Mouse (Mus musculus): ENCODE measurements around the gene Zdhhc4. TPM values are rescaled to one million over a fixed set of nuclear protein-coding genes. Genes with fewer than 3 reads are reported as not detected.

The Zdhhc4 gene
- 54.0 TPM for polyA plus RNA-seq (2021)

- DNase-seq (ENCODE audit: low read depth, low spot score) = no peak
- in situ Hi-C loops (cut with MboI; ENCODE audit: low pct_unique_long_range_greater_than_20kb) = no loop called here
- ChIA-PET POLR2A (interaction anchor here (0.8 to 1.1 kb wide), 2 partner anchors 9 to 13 kb away, joined by 3 to 5 read pairs; partner anchors contain the start of gene E130309D02Rik), CTCF (interaction anchor here (0.9 kb wide), 1 partner anchor 98 kb away, joined by 3 read pairs; no protein-coding TSS in a partner anchor)
- TF ChIP-seq CTCF (IDR thresholded peaks at IDR 0.05) = no peak
- H3K27me3 ChIP-seq = no peaks in the 10 kb centered on the region
- peak; percentile 54 for ATAC-seq
Measured at GRCm38 (mm10) chr5:143328690-143329495, at the start of gene Zdhhc4. Gene Zdhhc4, minus strand, starts transcription at chr5:143329256.

GRCm38 (mm10) chr5:143376156-143376555, 47.1 kb upstream of the Zdhhc4 start:
- DNase-seq (ENCODE audit: low read depth, low spot score) (no peak), ATAC-seq (no peak)
- no peak for TF ChIP-seq CTCF (IDR thresholded peaks at IDR 0.05)
- peaks cover 19% of the 10 kb centered on the region for H3K27me3 ChIP-seq
- in situ Hi-C loops (cut with MboI; ENCODE audit: low pct_unique_long_range_greater_than_20kb) = no loop called here
- ChIA-PET POLR2A (no interaction called here), CTCF (interaction anchor here (1.2 to 2.5 kb wide), 7 partner anchors 10 to 50 kb away, joined by 3 to 11 read pairs (median 5); partner anchors contain the start of gene Kdelr2)

- no peak for ATAC-seq
- ChIA-PET POLR2A (no interaction called here), CTCF (interaction anchor here (0.9 to 2.5 kb wide), 10 partner anchors 11 to 51 kb away, joined by 3 to 11 read pairs (median 4); partner anchors contain the start of gene Kdelr2)
- no peak for TF ChIP-seq CTCF (IDR thresholded peaks at IDR 0.05)
- DNase-seq (ENCODE audit: low read depth, low spot score) = no peak
- H3K27me3 ChIP-seq = peaks cover 29% of the 10 kb centered on the region
- in situ Hi-C loops (cut with MboI; ENCODE audit: low pct_unique_long_range_greater_than_20kb) = no loop called here
Measured at GRCm38 (mm10) chr5:143375242-143375641, 46.2 kb upstream of the Zdhhc4 start.

GRCm38 (mm10) chr5:143372818-143373217, 43.8 kb upstream of the Zdhhc4 start:
- peaks cover 48% of the 10 kb centered on the region for H3K27me3 ChIP-seq
- DNase-seq (ENCODE audit: low read depth, low spot score) (no peak), ATAC-seq (peak; percentile 41)
- no peak for TF ChIP-seq CTCF (IDR thresholded peaks at IDR 0.05)
- ChIA-PET POLR2A (no interaction called here), CTCF (no interaction called here)
- in situ Hi-C loops (cut with MboI; ENCODE audit: low pct_unique_long_range_greater_than_20kb) = no loop called here

GRCm38 (mm10) chr5:143371146-143371510, 42.1 kb upstream of the Zdhhc4 start:
- TF ChIP-seq CTCF (IDR thresholded peaks at IDR 0.05) = no peak
- H3K27me3 ChIP-seq = peaks cover 51% of the 10 kb centered on the region
- in situ Hi-C loops (cut with MboI; ENCODE audit: low pct_unique_long_range_greater_than_20kb) = no loop called here
- DNase-seq (ENCODE audit: low read depth, low spot score) (no peak), ATAC-seq (no peak)
- ChIA-PET CTCF (interaction anchor here (0.7 to 1.8 kb wide), 2 partner anchors 12 to 24 kb away, joined by 3 to 4 read pairs; no protein-coding TSS in a partner anchor), POLR2A (no interaction called here)

GRCm38 (mm10) chr5:143370416-143371145, 41.5 kb upstream of the Zdhhc4 start:
- H3K27me3 ChIP-seq = peaks cover 51% of the 10 kb centered on the region
- in situ Hi-C loops (cut with MboI; ENCODE audit: low pct_unique_long_range_greater_than_20kb) = no loop called here
- no peak for TF ChIP-seq CTCF (IDR thresholded peaks at IDR 0.05)
- ATAC-seq (no peak), DNase-seq (ENCODE audit: low read depth, low spot score) (no peak)
- POLR2A ChIA-PET = no interaction called here
- CTCF ChIA-PET = interaction anchor here (0.7 to 1.8 kb wide), 3 partner anchors 11 to 175 kb away, joined by 3 to 4 read pairs (median 3); no protein-coding TSS in a partner anchor

- ChIA-PET POLR2A (no interaction called here), CTCF (interaction anchor here (0.8 to 1.1 kb wide), 2 partner anchors 10 to 176 kb away, joined by 3 read pairs; no protein-coding TSS in a partner anchor)
- ATAC-seq = no peak
- H3K27me3 ChIP-seq = peaks cover 45% of the 10 kb centered on the region
- no peak for DNase-seq (ENCODE audit: low read depth, low spot score)
- TF ChIP-seq CTCF (IDR thresholded peaks at IDR 0.05) = no peak
- in situ Hi-C loops (cut with MboI; ENCODE audit: low pct_unique_long_range_greater_than_20kb) = no loop called here
Measured at GRCm38 (mm10) chr5:143369611-143370255, 40.7 kb upstream of the Zdhhc4 start.

GRCm38 (mm10) chr5:143367931-143368330, 38.9 kb upstream of the Zdhhc4 start:
- ChIA-PET POLR2A (no interaction called here), CTCF (no interaction called here)
- in situ Hi-C loops (cut with MboI; ENCODE audit: low pct_unique_long_range_greater_than_20kb) = no loop called here
- DNase-seq (ENCODE audit: low read depth, low spot score) = no peak
- peaks cover 54% of the 10 kb centered on the region for H3K27me3 ChIP-seq
- TF ChIP-seq CTCF (IDR thresholded peaks at IDR 0.05) = no peak
- ATAC-seq = no peak

GRCm38 (mm10) chr5:143363678-143364615, 34.9 kb upstream of the Zdhhc4 start:
- TF ChIP-seq CTCF (IDR thresholded peaks at IDR 0.05) = no peak
- DNase-seq (ENCODE audit: low read depth, low spot score) (no peak), ATAC-seq (peak; percentile 14)
- CTCF ChIA-PET = interaction anchor here (1.1 to 1.5 kb wide), 3 partner anchors 11 to 53 kb away, joined by 3 to 4 read pairs (median 3); no protein-coding TSS in a partner anchor
- H3K27me3 ChIP-seq = peaks cover 31% of the 10 kb centered on the region
- POLR2A ChIA-PET = no interaction called here
- in situ Hi-C loops (cut with MboI; ENCODE audit: low pct_unique_long_range_greater_than_20kb) = no loop called here

All from Patski (cell line).